Mouse (Mus musculus) kidney, embryonic 15.5 days (tissue): ENCODE data around the gene Gm20870. TPM values are rescaled to one million over a fixed set of nuclear protein-coding genes. Genes with fewer than 3 reads are reported as not detected.
"Not testable (repeated sequence)": the region's sequence is repeated elsewhere in the genome, so short reads cannot be mapped to it uniquely, and the experiment has no call there.

ENCODE experiments used
- ATAC-seq: fragments of 200-750 bp; cut with Nextera tagmentation; replicated peaks from 2 replicates; pipeline ENCODE4 v1.8.0; 2017; ENCODE audit warnings: moderate TSS enrichment; ENCODE audit not compliant: low FRiP score
- H3K27ac ChIP-seq: fragments of 300-500 bp; sonication (generic); 2 replicates; pipeline ENCODE4 v1.5.1; 2015; ENCODE audit warnings: mild to moderate bottlenecking, inconsistent platforms
- H3K27me3 ChIP-seq: fragments of 300-500 bp; sonication (generic); 2 replicates; pipeline ENCODE4 v1.6.1; 2015; ENCODE audit warnings: inconsistent platforms
- H3K36me3 ChIP-seq: fragments of 300-500 bp; sonication (generic); 2 replicates; pipeline ENCODE4 v1.6.1; 2015; ENCODE audit warnings: inconsistent platforms
- H3K4me1 ChIP-seq: fragments of 300-500 bp; sonication (generic); 2 replicates; pipeline ENCODE4 v1.6.1; 2015; ENCODE audit warnings: inconsistent platforms
- H3K4me2 ChIP-seq: fragments of 300-500 bp; sonication (generic); 2 replicates; pipeline ENCODE4 v1.6.1; 2015; ENCODE audit warnings: moderate library complexity, mild to moderate bottlenecking, inconsistent platforms
- H3K4me3 ChIP-seq: fragments of 300-500 bp; sonication (generic); replicated peaks from 2 replicates; pipeline ENCODE4 v1.5.1; 2015; ENCODE audit warnings: mild to moderate bottlenecking, inconsistent platforms
- H3K9ac ChIP-seq: fragments of 300-500 bp; sonication (generic); 2 replicates; pipeline ENCODE4 v1.6.1; 2015; ENCODE audit warnings: mild to moderate bottlenecking, inconsistent platforms
- H3K9me3 ChIP-seq: fragments of 300-500 bp; sonication (generic); replicated peaks from 2 replicates; pipeline ENCODE4 v1.6.1; 2016; ENCODE audit warnings: inconsistent platforms
- WGBS: fragments of 180-500 bp; shearing (Covaris S2); methylation state at CpG from one replicate; pipeline ENCODE4 v1.1.7; 2015; ENCODE audit warnings: mixed read lengths; 5-methylcytosine and 5-hydroxymethylcytosine counted together
- polyA plus RNA-seq: library from polyadenylated mRNA; unstranded; fragments of >200 nt; fragmentation: Nextera tagmentation; extraction: Ambion mirVana; gene quantifications from 2 replicates; pipeline ENCODE4 v1.2.1, GENCODE M21; 2015

Gm20870 gene
- polyA plus RNA-seq, result not detected in 2 replicates

GRCm38 (mm10) chrY:71691743-71692142 is at the start of gene Gm20870:
TSS of gene Gm20870 (plus strand) at chrY:71692043.
- not testable (repeated sequence) for H3K4me1 ChIP-seq, ATAC-seq, H3K27me3 ChIP-seq, H3K9ac ChIP-seq, H3K36me3 ChIP-seq, H3K4me3 ChIP-seq, H3K4me2 ChIP-seq, H3K9me3 ChIP-seq, H3K27ac ChIP-seq
- no CpG with 5 or more reads among the region's 6 CpGs for WGBS

Other genes starting within 250 kb of the Gm20870 start
- gene Gm20869, start 222.6 kb upstream of the Gm20870 start, polyA plus RNA-seq, result not detected in 2 replicates